Mouse (Mus musculus) intestine, embryonic 16.5 days (tissue): ENCODE data around the gene Ctsw. TPM values are rescaled to one million over a fixed set of nuclear protein-coding genes. Genes with fewer than 3 reads are reported as not detected.

Experiments used
- ATAC-seq: fragments of 200-750 bp; cut with Nextera tagmentation; 2 replicates; pipeline ENCODE4 v1.8.0; 2017; ENCODE audit warnings: moderate TSS enrichment, moderate library complexity
- H3K27ac ChIP-seq: fragments of 300-500 bp; sonication (generic); 2 replicates; pipeline ENCODE4 v1.5.1; 2014; ENCODE audit warnings: mild to moderate bottlenecking, low read length
- H3K27me3 ChIP-seq: fragments of 300-500 bp; sonication (generic); replicated peaks from 2 replicates; pipeline ENCODE4 v1.6.1; 2014; ENCODE audit warnings: low read length, control low read depth, mixed read lengths; ENCODE audit not compliant: control insufficient read depth, insufficient read depth
- H3K36me3 ChIP-seq: fragments of 300-500 bp; sonication (generic); 2 replicates; pipeline ENCODE4 v1.6.1; 2014; ENCODE audit warnings: low read length, control low read depth; ENCODE audit not compliant: control insufficient read depth, insufficient read depth
- H3K4me1 ChIP-seq: fragments of 300-500 bp; sonication (generic); 2 replicates; pipeline ENCODE4 v1.6.1; 2014; ENCODE audit warnings: low read length, control low read depth, mixed read lengths; ENCODE audit not compliant: control insufficient read depth, insufficient read depth
- H3K4me2 ChIP-seq: fragments of 300-500 bp; sonication (generic); 2 replicates; pipeline ENCODE4 v1.6.1; 2014; ENCODE audit warnings: low read depth, low read length, control low read depth
- H3K4me3 ChIP-seq: fragments of 300-500 bp; sonication (generic); 2 replicates; pipeline ENCODE4 v1.5.1; 2014; ENCODE audit warnings: mild to moderate bottlenecking, low read length
- H3K9ac ChIP-seq: fragments of 300-500 bp; sonication (generic); 2 replicates; pipeline ENCODE4 v1.6.1; 2014; ENCODE audit warnings: low read depth, low read length
- H3K9me3 ChIP-seq: fragments of 300-500 bp; sonication (generic); 2 replicates; pipeline ENCODE4 v1.6.1; 2016; ENCODE audit warnings: low read length, control low read depth; ENCODE audit not compliant: control insufficient read depth
- WGBS: fragments of 180-500 bp; shearing (Covaris S2); extraction: QIAGEN DNeasy Blood & Tissue Kit; methylation state at CpG from one replicate; pipeline ENCODE4 v1.1.7; 2014; 5-methylcytosine and 5-hydroxymethylcytosine counted together
- polyA plus RNA-seq: library from polyadenylated mRNA; unstranded; fragments of >200 nt; fragmentation: Nextera tagmentation; extraction: Ambion mirVana; gene quantifications from 2 replicates; pipeline ENCODE4 v1.2.1, GENCODE M21; 2015

The Ctsw gene
- polyA plus RNA-seq, 1 experiment from 2014 or later = 1.7 TPM

GRCm38 (mm10) chr19:5428083-5428482 lies 40.2 kb downstream of the Ctsw start:
- Histone ChIP-seq H3K36me3 (peaks cover 9% of the 10 kb centered on the region; the same call in 1 of the 2 replicates), H3K4me2 (no peak overlapping the region), H3K27me3 (no peaks in the 10 kb centered on the region), H3K4me3 (no peak overlapping the region), H3K27ac (no peak overlapping the region), H3K9me3 (no peaks in the 10 kb centered on the region), H3K9ac (no peak overlapping the region), H3K4me1 (peaks cover 23% of the 10 kb centered on the region)
- no peak for ATAC-seq
- 80% methylated on average over 2 of the region's 2 CpGs for WGBS

- WGBS = 90% methylated on average over 13 of the region's 13 CpGs
- no peak for ATAC-seq
- no peaks in the 10 kb centered on the region for H3K27me3 ChIP-seq
- peaks cover 9% of the 10 kb centered on the region; the same call in 1 of the 2 replicates for H3K36me3 ChIP-seq
- H3K27ac ChIP-seq = no peak overlapping the region
- H3K9me3 ChIP-seq = no peaks in the 10 kb centered on the region
- H3K4me1 ChIP-seq = peaks cover 21% of the 10 kb centered on the region
- 0 out of 2 replicates have a peak overlapping the region, but pooled peaks have one; percentile 93 for H3K9ac ChIP-seq
- H3K4me2 ChIP-seq = no peak overlapping the region
- H3K4me3 ChIP-seq = no peak overlapping the region
These were observed 41.5 kb downstream of the Ctsw start for GRCm38 (mm10) chr19:5426640-5427290.

- no peak for ATAC-seq
- peak overlapping the region; percentile 86 for H3K4me2 ChIP-seq
- H3K27me3 ChIP-seq = no peaks in the 10 kb centered on the region
- peak overlapping the region; percentile 81 for H3K4me3 ChIP-seq
- no peaks in the 10 kb centered on the region for H3K9me3 ChIP-seq
- 84% methylated on average over 18 of the region's 18 CpGs for WGBS
- H3K36me3 ChIP-seq = peaks cover 9% of the 10 kb centered on the region; the same call in 1 of the 2 replicates
- peak overlapping the region; percentile 93 for H3K9ac ChIP-seq
- H3K27ac ChIP-seq = peak overlapping the region; percentile 78
- peaks cover 21% of the 10 kb centered on the region for H3K4me1 ChIP-seq
These were observed 42.3 kb downstream of the Ctsw start for GRCm38 (mm10) chr19:5425906-5426565.

GRCm38 (mm10) chr19:5424782-5425741 lies 43.2 kb downstream of the Ctsw start, which contains the start of the genes Drap1 and AI837181:
Gene Drap1, minus strand, starts transcription at chr19:5424979.
Gene AI837181, plus strand, starts transcription at chr19:5425144.
- Histone ChIP-seq H3K36me3 (peaks cover 9% of the 10 kb centered on the region; the same call in 1 of the 2 replicates), H3K9me3 (no peaks in the 10 kb centered on the region), H3K4me1 (peaks cover 21% of the 10 kb centered on the region), H3K9ac (peak within 1 kb of the TSS; percentile 93), H3K27me3 (no peaks in the 10 kb centered on the region), H3K27ac (peak within 1 kb of the TSS; percentile 89), H3K4me2 (peak within 1 kb of the TSS; percentile 87), H3K4me3 (peak within 1 kb of the TSS; percentile 81)
- WGBS = under 1% methylated on average over 78 of the region's 87 CpGs
- ATAC-seq = peak; percentile 92

GRCm38 (mm10) chr19:5424092-5424781 lies 44.1 kb downstream of the Ctsw start:
- 0% methylated on average over 44 of the region's 48 CpGs for WGBS
- Histone ChIP-seq H3K27ac (peak overlapping the region; percentile 89), H3K4me1 (peaks cover 21% of the 10 kb centered on the region), H3K9me3 (no peaks in the 10 kb centered on the region), H3K36me3 (peaks cover 9% of the 10 kb centered on the region; the same call in 1 of the 2 replicates), H3K27me3 (no peaks in the 10 kb centered on the region), H3K4me2 (peak overlapping the region; percentile 87), H3K9ac (peak overlapping the region; percentile 90), H3K4me3 (peak overlapping the region; percentile 81)
- peak; percentile 76 for ATAC-seq

- peaks cover 9% of the 10 kb centered on the region; the same call in 1 of the 2 replicates for H3K36me3 ChIP-seq
- H3K4me1 ChIP-seq = peaks cover 21% of the 10 kb centered on the region
- WGBS = 61% methylated on average over 12 of the region's 12 CpGs
- H3K27ac ChIP-seq = peak overlapping the region; percentile 89
- no peaks in the 10 kb centered on the region for H3K9me3 ChIP-seq
- peak overlapping the region; percentile 87 for H3K4me2 ChIP-seq
- H3K4me3 ChIP-seq = peak overlapping the region; percentile 81
- H3K27me3 ChIP-seq = no peaks in the 10 kb centered on the region
- no peak for ATAC-seq
- H3K9ac ChIP-seq = peak overlapping the region; percentile 90
These were observed 44.7 kb downstream of the Ctsw start for GRCm38 (mm10) chr19:5423561-5423960.

GRCm38 (mm10) chr19:5422895-5423443 lies 45.3 kb downstream of the Ctsw start:
- peak overlapping the region; percentile 87 for H3K4me2 ChIP-seq
- no peaks in the 10 kb centered on the region for H3K9me3 ChIP-seq
- peak overlapping the region; percentile 81 for H3K4me3 ChIP-seq
- no peak overlapping the region for H3K27ac ChIP-seq
- H3K36me3 ChIP-seq = peaks cover 9% of the 10 kb centered on the region; the same call in 1 of the 2 replicates
- WGBS = 83% methylated on average over 9 of the region's 9 CpGs
- no peak for ATAC-seq
- peak overlapping the region; percentile 90 for H3K9ac ChIP-seq
- peaks cover 21% of the 10 kb centered on the region for H3K4me1 ChIP-seq
- no peaks in the 10 kb centered on the region for H3K27me3 ChIP-seq

GRCm38 (mm10) chr19:5422267-5422666 lies 46.0 kb downstream of the Ctsw start:
- no peaks in the 10 kb centered on the region for H3K9me3 ChIP-seq
- peaks cover 9% of the 10 kb centered on the region; the same call in 1 of the 2 replicates for H3K36me3 ChIP-seq
- no peaks in the 10 kb centered on the region for H3K27me3 ChIP-seq
- H3K9ac ChIP-seq = no peak overlapping the region
- WGBS = 83% methylated on average over 10 of the region's 10 CpGs
- no peak overlapping the region for H3K27ac ChIP-seq
- H3K4me3 ChIP-seq = no peak overlapping the region
- ATAC-seq = no peak
- no peak overlapping the region for H3K4me2 ChIP-seq
- H3K4me1 ChIP-seq = peaks cover 21% of the 10 kb centered on the region
